Mouse (Mus musculus) midbrain, embryonic 16.5 days (tissue): ENCODE results near the gene Hnf1b. TPM values are rescaled to one million over a fixed set of nuclear protein-coding genes. Genes with fewer than 3 reads are reported as not detected.

ENCODE experiments used
- ATAC-seq: fragments of 200-750 bp; cut with Nextera tagmentation; 2 replicates; pipeline ENCODE4 v1.8.0; 2017; ENCODE audit warnings: moderate TSS enrichment
- H3K27ac ChIP-seq: fragments of 300-500 bp; sonication (generic); 2 replicates; pipeline ENCODE4 v1.5.1; 2014; ENCODE audit warnings: mild to moderate bottlenecking, low read length, mixed read lengths
- H3K27me3 ChIP-seq: fragments of 300-500 bp; sonication (generic); 2 replicates; pipeline ENCODE4 v1.6.1; 2014; ENCODE audit warnings: low read depth, low read length, mixed read lengths; ENCODE audit not compliant: control insufficient read depth, insufficient read depth
- H3K36me3 ChIP-seq: fragments of 300-500 bp; sonication (generic); 2 replicates; pipeline ENCODE4 v1.6.1; 2014; ENCODE audit warnings: mild to moderate bottlenecking, low read length, moderate library complexity, mixed read lengths; ENCODE audit not compliant: control insufficient read depth, insufficient read depth
- H3K4me1 ChIP-seq: fragments of 300-500 bp; sonication (generic); 2 replicates; pipeline ENCODE4 v1.6.1; 2014; ENCODE audit warnings: mild to moderate bottlenecking, low read length, mixed read lengths; ENCODE audit not compliant: control insufficient read depth, insufficient read depth
- H3K4me2 ChIP-seq: fragments of 300-500 bp; sonication (generic); 2 replicates; pipeline ENCODE4 v1.6.1; 2014; ENCODE audit warnings: mild to moderate bottlenecking, low read length, mixed read lengths
- H3K4me3 ChIP-seq: fragments of 300-500 bp; sonication (generic); 2 replicates; pipeline ENCODE4 v1.5.1; 2014; ENCODE audit warnings: low read depth, mild to moderate bottlenecking, low read length, moderate library complexity, mixed read lengths
- H3K9ac ChIP-seq: fragments of 300-500 bp; sonication (generic); 2 replicates; pipeline ENCODE4 v1.6.1; 2014; ENCODE audit warnings: low read depth, low read length, mixed read lengths
- H3K9me3 ChIP-seq: fragments of 300-500 bp; sonication (generic); replicated peaks from 2 replicates; pipeline ENCODE4 v1.6.1; 2014; ENCODE audit warnings: mild to moderate bottlenecking, low read length, mixed read lengths; ENCODE audit not compliant: control insufficient read depth, poor library complexity, severe bottlenecking
- WGBS: fragments of 180-500 bp; shearing (Covaris S2); extraction: QIAGEN DNeasy Blood & Tissue Kit; methylation state at CpG from one replicate; pipeline ENCODE4 v1.1.7; 2014; 5-methylcytosine and 5-hydroxymethylcytosine counted together
- polyA plus RNA-seq: library from polyadenylated mRNA; unstranded; fragments of >200 nt; fragmentation: Nextera tagmentation; extraction: Ambion mirVana; gene quantifications from 2 replicates; pipeline ENCODE4 v1.2.1, GENCODE M21; 2015

Gene Hnf1b
- polyA plus RNA-seq, 1 experiment from 2014 or later = 0.13 TPM

- Histone ChIP-seq H3K4me3 (no peak overlapping the region), H3K27me3 (peaks cover 38% of the 10 kb centered on the region), H3K9me3 (no peaks in the 10 kb centered on the region)
Observed at GRCm38 (mm10) chr11:83851273-83852015, 1.6 kb downstream of the Hnf1b start.

DNA sequence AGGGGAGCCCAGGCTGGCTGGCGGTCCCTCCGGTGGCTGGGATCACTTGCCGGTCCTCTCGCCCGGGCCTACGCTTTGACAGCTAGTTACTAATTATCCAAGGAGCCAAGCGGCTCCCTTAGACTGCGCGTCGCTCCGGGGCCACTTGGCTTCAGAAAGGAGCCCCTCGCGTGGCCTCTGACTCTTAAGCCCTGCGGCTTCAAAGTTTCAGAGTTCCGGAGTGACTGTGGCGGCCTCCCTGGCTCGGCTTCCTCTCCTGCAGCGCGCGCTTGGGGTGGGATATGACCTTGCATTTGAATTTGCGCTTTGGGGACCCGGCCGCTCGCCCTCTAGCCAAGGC is 2.1 kb downstream of the Hnf1b start:
- Histone ChIP-seq H3K9ac (no peak overlapping the region), H3K4me2 (no peak overlapping the region), H3K9me3 (no peaks in the 10 kb centered on the region), H3K4me1 (no peaks in the 10 kb centered on the region; the same call in 1 of the 2 replicates), H3K27ac (no peak overlapping the region), H3K36me3 (no peaks in the 10 kb centered on the region), H3K4me3 (no peak overlapping the region), H3K27me3 (peaks cover 43% of the 10 kb centered on the region)
- ATAC-seq = no peak
- 1% methylated on average over 24 of the region's 24 CpGs for WGBS

More at GRCm38 (mm10) chr11:83851273-83852015, 1.6 kb downstream of the Hnf1b start:
- H3K4me2 ChIP-seq = no peak overlapping the region
- 1% methylated on average over 36 of the region's 36 CpGs for WGBS
- H3K36me3 ChIP-seq = no peaks in the 10 kb centered on the region
- no peaks in the 10 kb centered on the region; the same call in 1 of the 2 replicates for H3K4me1 ChIP-seq
- no peak overlapping the region for H3K9ac ChIP-seq
- no peak overlapping the region for H3K27ac ChIP-seq
- no peak for ATAC-seq

DNA sequence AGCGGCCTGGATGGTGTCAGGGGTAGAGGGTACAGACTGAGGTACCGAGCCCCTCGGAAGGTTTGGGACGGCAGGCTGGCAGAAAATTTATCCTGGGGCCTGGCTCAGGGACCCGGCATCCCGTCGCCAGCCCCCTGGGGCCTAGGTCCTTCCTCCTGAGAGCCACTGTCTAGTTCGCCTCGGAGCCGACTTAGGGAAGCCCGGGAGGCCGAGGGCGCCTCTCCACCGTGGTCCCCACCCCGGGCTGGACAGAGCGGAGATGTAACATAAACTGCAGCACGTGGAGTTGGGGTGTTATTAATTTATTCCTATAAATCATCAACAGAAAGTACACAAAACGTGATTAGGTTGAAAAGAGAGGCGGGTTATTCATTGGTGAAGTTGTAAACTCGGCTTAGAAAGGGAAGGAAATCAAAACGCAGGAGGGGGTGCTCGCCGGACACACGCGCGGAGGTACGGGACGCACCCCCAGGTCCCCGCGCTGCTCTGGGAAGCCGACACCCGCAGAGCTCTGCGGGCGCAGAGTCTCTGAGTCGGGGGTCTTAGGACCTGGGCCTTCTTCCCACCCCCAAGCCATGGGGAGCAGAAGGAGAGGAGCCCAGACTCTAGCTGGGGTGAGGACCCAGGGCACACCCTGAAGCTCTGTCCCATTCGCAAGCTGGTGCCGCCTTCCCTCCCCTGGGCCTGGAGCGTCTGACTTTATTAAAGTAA is 2.8 kb downstream of the Hnf1b start:
- under 1% methylated on average over 38 of the region's 38 CpGs for WGBS

GRCm38 (mm10) chr11:83853221-83853792 is 3.4 kb downstream of the Hnf1b start:
- H3K36me3 ChIP-seq = no peaks in the 10 kb centered on the region
- H3K4me1 ChIP-seq = no peaks in the 10 kb centered on the region; the same call in 1 of the 2 replicates
- H3K4me3 ChIP-seq = no peak overlapping the region
- no peak overlapping the region for H3K9ac ChIP-seq
- no peak overlapping the region for H3K27ac ChIP-seq
- no peak for ATAC-seq
- H3K9me3 ChIP-seq = no peaks in the 10 kb centered on the region
- no peak overlapping the region for H3K4me2 ChIP-seq
- peaks cover 41% of the 10 kb centered on the region for H3K27me3 ChIP-seq
- under 1% methylated on average over 33 of the region's 33 CpGs for WGBS

More for the DNA sequence above, 2.8 kb downstream of the Hnf1b start:
- no peaks in the 10 kb centered on the region for H3K36me3 ChIP-seq
- no peaks in the 10 kb centered on the region; the same call in 1 of the 2 replicates for H3K4me1 ChIP-seq
- no peak for ATAC-seq
- H3K27ac ChIP-seq = no peak overlapping the region
- no peak overlapping the region for H3K9ac ChIP-seq
- H3K9me3 ChIP-seq = no peaks in the 10 kb centered on the region
- no peak overlapping the region for H3K4me3 ChIP-seq
- H3K4me2 ChIP-seq = no peak overlapping the region
- peaks cover 40% of the 10 kb centered on the region for H3K27me3 ChIP-seq

DNA sequence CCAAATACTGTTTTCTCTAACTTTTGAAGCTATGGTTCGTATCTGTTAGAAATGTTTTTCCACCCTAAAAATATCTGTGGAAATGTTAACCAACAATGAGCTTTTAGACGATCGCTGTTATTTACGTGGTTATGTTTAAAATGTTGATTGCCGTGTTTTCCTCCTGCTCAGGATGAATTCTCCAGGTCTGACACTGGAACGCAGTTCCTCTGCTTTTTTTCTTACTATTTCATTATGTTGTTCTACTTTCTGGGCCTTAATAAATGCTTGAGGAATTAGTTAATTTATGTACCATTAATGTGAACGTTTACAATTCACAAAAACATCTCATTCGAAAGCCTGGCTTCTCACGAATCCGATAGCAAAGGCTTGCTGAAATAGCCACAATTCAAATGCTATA is 4.2 kb downstream of the Hnf1b start:
- no peaks in the 10 kb centered on the region; the same call in 1 of the 2 replicates for H3K4me1 ChIP-seq
- no peak overlapping the region for H3K9ac ChIP-seq
- H3K4me3 ChIP-seq = no peak overlapping the region
- H3K4me2 ChIP-seq = no peak overlapping the region
- H3K27me3 ChIP-seq = peaks cover 46% of the 10 kb centered on the region
- H3K27ac ChIP-seq = no peak overlapping the region
- WGBS = 9% methylated on average over 10 of the region's 10 CpGs
- no peak for ATAC-seq
- H3K36me3 ChIP-seq = no peaks in the 10 kb centered on the region
- H3K9me3 ChIP-seq = no peaks in the 10 kb centered on the region

DNA sequence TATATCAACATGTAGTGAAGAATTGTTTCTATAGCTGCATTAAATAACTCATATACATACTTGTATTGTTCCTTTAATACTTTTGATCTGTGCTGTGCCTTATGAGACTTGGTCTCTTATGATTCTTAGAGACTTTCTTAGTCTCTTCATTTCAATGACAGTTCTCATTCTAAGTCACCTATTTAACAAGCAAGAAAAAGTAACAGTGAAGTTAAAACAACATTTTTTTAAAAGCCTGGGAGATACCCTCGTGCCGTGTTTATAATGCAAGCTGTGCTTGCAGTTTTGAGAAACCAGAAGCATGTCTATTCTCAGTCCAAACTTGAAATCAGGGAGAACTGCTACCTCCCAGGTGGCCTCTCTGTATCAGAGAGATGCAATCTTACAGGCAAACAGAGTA is 4.8 kb downstream of the Hnf1b start:
- Histone ChIP-seq H3K36me3 (no peaks in the 10 kb centered on the region), H3K4me2 (no peak overlapping the region), H3K27me3 (peaks cover 48% of the 10 kb centered on the region), H3K4me1 (no peaks in the 10 kb centered on the region; the same call in 1 of the 2 replicates), H3K4me3 (no peak overlapping the region), H3K9me3 (no peaks in the 10 kb centered on the region), H3K27ac (no peak overlapping the region), H3K9ac (no peak overlapping the region)
- WGBS = 10% methylated on average over 2 of the region's 2 CpGs
- ATAC-seq = no peak

DNA sequence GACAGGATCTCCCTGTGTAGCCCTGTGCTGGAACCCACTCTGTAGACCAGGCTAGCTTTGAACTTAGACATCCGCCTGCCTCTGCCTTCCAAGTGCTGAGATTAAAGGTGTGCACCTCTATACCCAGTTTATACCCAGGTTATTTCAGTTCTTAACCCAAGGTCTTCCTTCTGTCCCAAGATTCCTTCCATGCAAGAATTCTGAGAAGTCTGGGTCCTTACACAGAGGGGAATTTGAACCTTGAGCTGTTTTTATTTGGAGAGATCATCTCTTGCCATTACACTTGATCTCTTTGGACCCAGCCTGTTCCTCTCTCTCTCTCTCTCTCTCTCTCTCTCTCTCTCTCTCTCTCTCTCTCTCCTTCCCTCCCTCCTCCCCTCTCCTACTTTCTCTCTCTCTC is 7.4 kb downstream of the Hnf1b start:
- Histone ChIP-seq H3K36me3 (no peaks in the 10 kb centered on the region), H3K9ac (no peak overlapping the region), H3K9me3 (no peaks in the 10 kb centered on the region), H3K4me3 (no peak overlapping the region), H3K4me2 (no peak overlapping the region), H3K27me3 (peaks cover 43% of the 10 kb centered on the region), H3K27ac (no peak overlapping the region), H3K4me1 (no peaks in the 10 kb centered on the region)
- ATAC-seq = no peak
- WGBS = 96% methylated on average over 1 of the region's 1 CpGs

DNA sequence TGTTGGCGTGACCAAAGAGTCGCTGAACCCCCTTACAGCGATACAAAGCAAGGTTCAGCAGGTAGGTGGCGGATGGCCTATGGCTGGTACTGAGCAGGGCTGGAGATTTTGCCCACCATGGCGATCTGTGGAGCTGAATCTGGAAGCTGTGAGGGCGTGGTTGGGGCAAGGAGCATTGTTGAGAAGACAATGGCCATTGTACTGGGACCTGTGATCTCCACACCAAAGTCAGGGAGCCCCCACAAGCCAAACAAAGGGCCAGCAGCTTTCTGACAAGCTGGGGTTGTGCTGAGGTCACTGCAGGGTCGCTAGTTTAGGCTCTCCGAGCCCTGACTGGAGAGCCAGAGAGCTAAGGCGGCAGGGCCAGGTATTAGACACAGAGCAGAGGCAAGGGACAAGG is 15.4 kb downstream of the Hnf1b start:
- no peak overlapping the region for H3K9ac ChIP-seq
- no peak overlapping the region for H3K4me3 ChIP-seq
- WGBS = 14% methylated on average over 9 of the region's 9 CpGs
- peaks cover 10% of the 10 kb centered on the region for H3K27me3 ChIP-seq
- no peak overlapping the region for H3K27ac ChIP-seq
- H3K36me3 ChIP-seq = no peaks in the 10 kb centered on the region
- H3K4me2 ChIP-seq = no peak overlapping the region
- no peaks in the 10 kb centered on the region for H3K9me3 ChIP-seq
- no peak for ATAC-seq
- no peaks in the 10 kb centered on the region for H3K4me1 ChIP-seq

GRCm38 (mm10) chr11:83867571-83867970 is 17.7 kb downstream of the Hnf1b start:
- Histone ChIP-seq H3K9ac (no peak overlapping the region), H3K4me3 (no peak overlapping the region), H3K9me3 (no peaks in the 10 kb centered on the region), H3K4me1 (no peaks in the 10 kb centered on the region), H3K27ac (no peak overlapping the region), H3K4me2 (no peak overlapping the region), H3K36me3 (no peaks in the 10 kb centered on the region), H3K27me3 (peaks cover 10% of the 10 kb centered on the region)
- ATAC-seq = no peak
- 27% methylated on average over 3 of the region's 3 CpGs for WGBS
